Mouse (Mus musculus): Measurements from ENCODE around the gene Pnmal1. TPM values are rescaled to one million over a fixed set of nuclear protein-coding genes. Genes with fewer than 3 reads are reported as not detected.
A peak's percentile ranks its signal among the peaks of the same experiment; 100 is the strongest.

Pnmal1 gene
- polyA plus RNA-seq, 1 experiment from 2014 or later: 52.1 TPM

DNA sequence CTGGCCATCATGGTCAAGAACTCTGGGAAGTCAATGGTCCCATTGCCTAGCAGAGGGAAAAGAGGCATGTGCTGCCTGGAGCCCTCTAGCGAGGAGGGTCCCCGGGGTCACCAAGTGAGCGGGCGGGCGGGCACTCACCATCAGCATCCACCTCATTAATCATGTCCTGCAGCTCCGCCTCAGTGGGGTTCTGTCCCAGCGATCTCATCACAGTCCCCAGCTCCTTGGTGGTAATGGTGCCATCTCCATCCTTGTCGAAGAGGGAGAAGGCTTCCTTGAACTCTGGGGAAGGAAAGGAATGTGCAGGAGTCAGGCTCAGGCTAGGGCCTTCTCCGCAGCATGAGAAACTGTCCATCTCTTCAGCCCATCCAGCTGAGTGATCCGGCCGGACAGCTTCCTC is 42.0 kb upstream of the Pnmal1 start:
- H3K27me3 ChIP-seq (ENCODE audit: control insufficient read depth, insufficient read depth, low read length): no peaks in the 10 kb centered on the region
- no peak overlapping the region for H3K27ac ChIP-seq
- no peak for ATAC-seq (ENCODE audit: low FRiP score)
- H3K4me1 ChIP-seq (replicated peaks; ENCODE audit: control insufficient read depth, insufficient read depth, low read length): peaks cover 40% of the 10 kb centered on the region
- no peak overlapping the region for H3K4me2 ChIP-seq (replicated peaks)
- H3K36me3 ChIP-seq (replicated peaks; ENCODE audit: control insufficient read depth, insufficient read depth): peaks cover 65% of the 10 kb centered on the region
- no peaks in the 10 kb centered on the region for H3K9me3 ChIP-seq (ENCODE audit: control insufficient read depth, low read length)
- WGBS: 64% methylated on average over 11 of the region's 11 CpGs
- no peak for DNase-seq (ENCODE audit: low spot score)
- H3K4me3 ChIP-seq (replicated peaks; ENCODE audit: low read length): no peak overlapping the region
- no peak overlapping the region for H3K9ac ChIP-seq

DNA sequence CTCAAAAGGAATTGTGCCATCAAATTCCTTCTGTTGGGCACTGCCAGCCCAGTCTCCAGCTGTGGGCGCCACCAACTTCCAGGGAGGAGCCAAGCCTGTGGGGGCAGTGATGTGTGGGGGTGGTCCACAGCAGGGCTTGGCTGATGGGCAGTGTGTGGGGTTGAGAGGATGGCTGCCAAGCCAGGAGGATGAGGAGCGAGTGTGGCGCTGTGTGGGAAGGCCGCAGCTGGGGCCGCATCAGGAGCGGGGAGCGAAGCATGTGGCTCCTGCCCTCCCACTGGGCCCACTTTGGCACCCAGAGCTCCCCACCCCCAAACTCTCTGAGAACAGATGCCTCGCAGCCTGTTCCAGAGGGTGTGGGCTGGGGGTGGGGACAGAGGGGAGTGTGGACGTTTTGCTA is 41.5 kb upstream of the Pnmal1 start:
- ATAC-seq (ENCODE audit: low FRiP score): no peak
- Histone ChIP-seq H3K4me3 (replicated peaks; ENCODE audit: low read length) (no peak overlapping the region), H3K9ac (no peak overlapping the region), H3K4me2 (replicated peaks) (no peak overlapping the region), H3K9me3 (ENCODE audit: control insufficient read depth, low read length) (no peaks in the 10 kb centered on the region), H3K27me3 (ENCODE audit: control insufficient read depth, insufficient read depth, low read length) (no peaks in the 10 kb centered on the region), H3K36me3 (replicated peaks; ENCODE audit: control insufficient read depth, insufficient read depth) (peaks cover 61% of the 10 kb centered on the region), H3K4me1 (replicated peaks; ENCODE audit: control insufficient read depth, insufficient read depth, low read length) (peaks cover 43% of the 10 kb centered on the region), H3K27ac (no peak overlapping the region)
- no peak for DNase-seq (ENCODE audit: low spot score)
- 55% methylated on average over 9 of the region's 9 CpGs for WGBS

DNA sequence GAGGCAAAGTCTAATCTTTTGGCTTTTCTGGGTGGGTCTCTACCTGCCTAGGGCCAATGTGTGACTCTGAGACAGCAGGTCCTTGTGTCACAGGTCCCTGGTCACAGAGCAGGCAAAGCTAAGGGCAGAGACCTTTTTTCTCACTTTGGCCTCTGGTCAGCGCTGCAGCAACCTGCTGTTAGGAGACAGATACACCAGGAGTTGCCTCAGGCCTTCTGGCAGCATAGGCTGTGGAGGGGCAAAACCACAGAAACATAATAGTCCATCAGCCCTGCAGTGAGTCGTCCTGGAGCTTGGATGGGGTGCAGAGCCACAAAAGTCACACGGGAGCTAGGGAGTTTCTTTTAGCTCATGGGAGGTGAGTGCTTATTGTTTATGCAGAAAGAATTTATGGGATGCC is 40.8 kb upstream of the Pnmal1 start:
- no peak overlapping the region for H3K4me3 ChIP-seq (replicated peaks; ENCODE audit: low read length)
- no peak overlapping the region for H3K4me2 ChIP-seq (replicated peaks)
- no peak overlapping the region for H3K9ac ChIP-seq
- H3K27me3 ChIP-seq (ENCODE audit: control insufficient read depth, insufficient read depth, low read length): no peaks in the 10 kb centered on the region
- peaks cover 43% of the 10 kb centered on the region for H3K4me1 ChIP-seq (replicated peaks; ENCODE audit: control insufficient read depth, insufficient read depth, low read length)
- no peaks in the 10 kb centered on the region for H3K9me3 ChIP-seq (ENCODE audit: control insufficient read depth, low read length)
- WGBS: 63% methylated on average over 3 of the region's 3 CpGs
- peaks cover 58% of the 10 kb centered on the region for H3K36me3 ChIP-seq (replicated peaks; ENCODE audit: control insufficient read depth, insufficient read depth)
- DNase-seq (ENCODE audit: low spot score) (no peak), ATAC-seq (ENCODE audit: low FRiP score) (no peak)
- H3K27ac ChIP-seq: no peak overlapping the region

DNA sequence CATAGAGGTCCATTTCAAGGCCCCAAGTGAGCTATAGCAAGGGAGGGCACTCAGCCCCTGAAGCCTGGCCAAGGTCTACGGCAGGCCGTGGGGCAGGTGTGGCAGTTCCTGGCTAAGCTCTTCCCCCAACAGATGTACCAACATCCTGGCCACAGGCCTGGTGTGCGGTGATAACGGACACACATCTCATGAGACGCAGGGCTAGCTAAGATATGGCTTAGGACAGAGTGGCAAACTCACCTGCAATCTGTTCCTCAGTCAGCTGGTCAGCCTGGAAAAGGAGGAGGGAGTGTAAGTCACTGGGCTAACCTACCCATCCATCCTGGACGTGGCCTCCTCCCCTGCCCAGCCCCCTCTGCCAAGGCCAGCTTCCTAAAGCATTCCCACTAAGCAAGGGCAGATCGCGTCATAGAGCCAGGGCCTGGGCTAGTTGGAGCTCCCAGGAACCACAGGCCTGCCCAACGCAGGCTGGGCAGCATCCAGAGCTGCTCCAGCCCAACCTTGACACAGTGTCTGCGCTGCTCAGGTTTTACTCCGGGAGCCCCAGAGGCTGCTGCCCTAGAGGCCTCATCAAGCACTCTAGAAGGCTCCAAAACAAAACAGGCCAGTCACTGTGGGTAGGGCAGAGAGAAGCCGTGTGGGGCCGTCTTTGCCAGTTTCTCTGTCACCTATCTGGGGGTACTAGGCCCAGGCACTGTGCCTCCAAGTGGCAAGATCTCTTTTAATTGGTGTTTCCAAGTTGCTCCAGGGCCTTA is 39.9 kb upstream of the Pnmal1 start:
- H3K4me1 ChIP-seq (replicated peaks; ENCODE audit: control insufficient read depth, insufficient read depth, low read length): peaks cover 43% of the 10 kb centered on the region
- peaks cover 51% of the 10 kb centered on the region for H3K36me3 ChIP-seq (replicated peaks; ENCODE audit: control insufficient read depth, insufficient read depth)
- DNase-seq (ENCODE audit: low spot score) (no peak), ATAC-seq (ENCODE audit: low FRiP score) (no peak)
- H3K27me3 ChIP-seq (ENCODE audit: control insufficient read depth, insufficient read depth, low read length): no peaks in the 10 kb centered on the region
- H3K9ac ChIP-seq: peak overlapping the region; percentile 42
- H3K9me3 ChIP-seq (ENCODE audit: control insufficient read depth, low read length): no peaks in the 10 kb centered on the region
- 75% methylated on average over 13 of the region's 13 CpGs for whole genome bisulfite sequencing
- peak overlapping the region; percentile 96 for H3K4me2 ChIP-seq (replicated peaks)
- H3K4me3 ChIP-seq (replicated peaks; ENCODE audit: low read length): peak overlapping the region; percentile 10; the same call in 1 of the 2 replicates
- H3K27ac ChIP-seq: peak overlapping the region; percentile 36; the same call in 1 of the 2 replicates

DNA sequence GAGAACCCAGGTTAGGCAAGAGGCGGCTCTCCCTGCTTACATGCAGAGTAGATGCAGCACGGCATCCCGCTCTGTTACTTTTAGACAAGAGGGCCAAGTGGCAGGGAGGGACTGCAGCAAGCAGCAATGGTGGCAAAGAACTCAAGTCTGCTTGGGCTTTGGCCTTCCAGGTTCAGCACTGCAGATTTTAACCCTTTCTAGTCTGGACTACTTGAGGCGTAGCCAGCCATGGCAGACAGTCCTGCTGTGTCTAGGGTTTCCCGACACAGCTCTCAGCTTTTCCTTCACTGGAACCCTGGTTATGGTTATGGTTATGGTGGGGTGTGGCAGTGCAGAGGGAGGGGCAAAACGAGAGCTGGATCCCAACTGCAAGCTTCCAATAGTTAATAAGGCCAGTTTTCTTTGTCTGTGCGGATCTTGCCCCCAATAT is 39.3 kb upstream of the Pnmal1 start:
- Histone ChIP-seq H3K4me2 (replicated peaks) (peak overlapping the region; percentile 96), H3K36me3 (replicated peaks; ENCODE audit: control insufficient read depth, insufficient read depth) (peaks cover 45% of the 10 kb centered on the region), H3K4me3 (replicated peaks; ENCODE audit: low read length) (peak overlapping the region; percentile 10; the same call in 1 of the 2 replicates), H3K4me1 (replicated peaks; ENCODE audit: control insufficient read depth, insufficient read depth, low read length) (peaks cover 43% of the 10 kb centered on the region), H3K27me3 (ENCODE audit: control insufficient read depth, insufficient read depth, low read length) (no peaks in the 10 kb centered on the region), H3K9me3 (ENCODE audit: control insufficient read depth, low read length) (no peaks in the 10 kb centered on the region), H3K27ac (peak overlapping the region; percentile 36; the same call in 1 of the 2 replicates), H3K9ac (peak overlapping the region; percentile 42; the same call in 1 of the 2 replicates)
- ATAC-seq (ENCODE audit: low FRiP score) (no peak), DNase-seq (ENCODE audit: low spot score) (no peak)
- 76% methylated on average over 7 of the region's 7 CpGs for WGBS

DNA sequence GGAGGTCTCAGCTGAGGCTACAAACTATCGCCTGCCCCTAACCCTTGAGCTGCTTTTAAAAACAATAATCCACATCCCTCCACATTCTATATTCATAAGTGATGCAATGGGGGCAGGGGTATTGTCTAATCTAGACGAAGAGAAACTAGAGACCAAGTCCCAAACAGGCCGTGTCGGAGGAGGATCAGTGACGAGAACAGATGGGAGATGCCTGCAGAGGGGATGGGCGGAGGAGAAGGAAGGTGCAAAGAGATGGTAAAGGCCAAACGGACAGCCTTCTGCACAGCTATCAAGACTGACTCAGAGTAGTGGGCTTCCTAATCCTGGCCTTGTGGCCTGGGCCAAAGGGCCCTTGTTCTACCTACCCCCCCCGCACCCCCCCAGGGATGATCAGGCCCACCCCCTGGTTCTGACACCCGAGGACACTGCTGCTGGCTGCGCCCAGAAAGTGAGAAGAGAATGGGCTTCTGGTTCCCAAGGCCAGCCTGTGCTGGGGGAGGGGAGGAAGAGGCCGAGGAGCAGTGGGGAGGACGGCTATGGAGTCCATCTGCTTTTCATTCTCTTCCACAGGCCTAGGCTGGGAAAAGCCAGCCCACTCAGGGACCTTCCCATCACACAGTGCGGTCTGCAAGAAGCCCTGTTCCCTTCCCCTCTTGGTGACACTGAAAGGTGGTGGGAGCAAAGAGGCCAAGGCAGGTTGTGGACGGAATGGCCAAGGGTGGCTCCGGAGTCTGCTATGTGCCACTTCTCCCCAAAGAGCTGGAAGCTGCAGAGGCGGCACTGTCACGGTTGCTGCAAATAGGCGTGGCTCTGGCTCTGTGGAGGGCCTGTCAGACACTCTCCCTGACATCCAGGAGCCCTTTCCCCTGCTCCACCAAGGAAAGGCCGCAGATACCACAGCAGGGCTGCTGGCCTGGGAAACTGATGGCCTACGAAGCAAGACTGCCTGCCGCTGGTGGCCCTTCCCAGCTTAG is 38.4 kb upstream of the Pnmal1 start:
- Histone ChIP-seq H3K9ac (peak overlapping the region; percentile 99), H3K36me3 (replicated peaks; ENCODE audit: control insufficient read depth, insufficient read depth) (peaks cover 36% of the 10 kb centered on the region), H3K4me1 (replicated peaks; ENCODE audit: control insufficient read depth, insufficient read depth, low read length) (peaks cover 43% of the 10 kb centered on the region), H3K27me3 (ENCODE audit: control insufficient read depth, insufficient read depth, low read length) (no peaks in the 10 kb centered on the region), H3K9me3 (ENCODE audit: control insufficient read depth, low read length) (no peaks in the 10 kb centered on the region), H3K4me2 (replicated peaks) (peak overlapping the region; percentile 96), H3K4me3 (replicated peaks; ENCODE audit: low read length) (peak overlapping the region; percentile 91), H3K27ac (peak overlapping the region; percentile 95)
- DNase-seq (ENCODE audit: low spot score) (no peak), ATAC-seq (ENCODE audit: low FRiP score) (no peak)
- WGBS: 30% methylated on average over 21 of the region's 21 CpGs

- DNase-seq (ENCODE audit: low spot score) (no peak), ATAC-seq (ENCODE audit: low FRiP score) (no peak)
- H3K27me3 ChIP-seq (ENCODE audit: control insufficient read depth, insufficient read depth, low read length): no peaks in the 10 kb centered on the region
- peaks cover 28% of the 10 kb centered on the region for H3K36me3 ChIP-seq (replicated peaks; ENCODE audit: control insufficient read depth, insufficient read depth)
- no peaks in the 10 kb centered on the region for H3K9me3 ChIP-seq (ENCODE audit: control insufficient read depth, low read length)
- peak overlapping the region; percentile 96 for H3K4me2 ChIP-seq (replicated peaks)
- H3K27ac ChIP-seq: peak overlapping the region; percentile 95
- peak overlapping the region; percentile 99 for H3K9ac ChIP-seq
- peaks cover 43% of the 10 kb centered on the region for H3K4me1 ChIP-seq (replicated peaks; ENCODE audit: control insufficient read depth, insufficient read depth, low read length)
- 25% methylated on average over 6 of the region's 6 CpGs for WGBS
- H3K4me3 ChIP-seq (replicated peaks; ENCODE audit: low read length): peak overlapping the region; percentile 91
These were observed 37.6 kb upstream of the Pnmal1 start for GRCm38 (mm10) chr7:16921881-16922335.

GRCm38 (mm10) chr7:16922360-16922973 is 37.0 kb upstream of the Pnmal1 start:
- DNase-seq (ENCODE audit: low spot score) (no peak), ATAC-seq (ENCODE audit: low FRiP score) (no peak)
- no peaks in the 10 kb centered on the region for H3K27me3 ChIP-seq (ENCODE audit: control insufficient read depth, insufficient read depth, low read length)
- H3K9me3 ChIP-seq (ENCODE audit: control insufficient read depth, low read length): no peaks in the 10 kb centered on the region
- WGBS: 32% methylated on average over 10 of the region's 10 CpGs
- H3K9ac ChIP-seq: peak overlapping the region; percentile 99
- peak overlapping the region; percentile 95 for H3K27ac ChIP-seq
- peak overlapping the region; percentile 91 for H3K4me3 ChIP-seq (replicated peaks; ENCODE audit: low read length)
- H3K36me3 ChIP-seq (replicated peaks; ENCODE audit: control insufficient read depth, insufficient read depth): peaks cover 22% of the 10 kb centered on the region
- H3K4me2 ChIP-seq (replicated peaks): peak overlapping the region; percentile 96
- peaks cover 43% of the 10 kb centered on the region for H3K4me1 ChIP-seq (replicated peaks; ENCODE audit: control insufficient read depth, insufficient read depth, low read length)

Measured in hindbrain, embryonic 14.5 days (tissue).